Mouse (Mus musculus): ENCODE measurements at regions not wholly inside any gene's neighbourhood (a gene's known extent, or its start where the extent isn't known, plus 50 kb on each side); places are given as distances from the start of the nearest gene placed in this dataset.

DNA sequence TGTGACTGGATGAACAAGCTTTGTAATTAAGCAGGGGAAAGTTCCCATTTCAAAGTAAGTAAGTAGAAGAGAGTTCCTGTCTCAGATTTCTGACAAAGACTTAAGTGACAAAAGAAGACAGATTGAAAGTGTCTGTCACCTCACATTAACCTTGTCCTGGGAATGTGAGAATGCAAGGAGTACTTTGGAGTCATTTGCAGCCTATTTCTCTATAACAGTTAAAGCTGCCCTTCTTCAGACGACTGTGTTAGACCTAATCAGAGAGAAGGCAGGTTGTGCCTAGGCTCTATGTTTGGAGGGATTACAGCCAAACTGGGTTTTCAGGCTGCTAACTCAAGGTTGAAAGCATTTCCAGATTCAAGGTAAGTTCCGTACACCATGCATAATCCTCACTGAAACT lies 446.5 kb downstream of the Pdgfc start:
- Histone ChIP-seq H3K4me3 (no peak overlapping the region), H3K4me1 (replicated peaks) (no peaks in the 10 kb centered on the region), H3K27ac (no peak overlapping the region), H3K27me3 (no peaks in the 10 kb centered on the region), H3K4me2 (no peak overlapping the region), H3K36me3 (no peaks in the 10 kb centered on the region), H3K9ac (no peak overlapping the region), H3K9me3 (no peaks in the 10 kb centered on the region)
- WGBS = 76% methylated on average over 2 of the region's 2 CpGs
- no peak for ATAC-seq (ENCODE audit: low FRiP score)

DNA sequence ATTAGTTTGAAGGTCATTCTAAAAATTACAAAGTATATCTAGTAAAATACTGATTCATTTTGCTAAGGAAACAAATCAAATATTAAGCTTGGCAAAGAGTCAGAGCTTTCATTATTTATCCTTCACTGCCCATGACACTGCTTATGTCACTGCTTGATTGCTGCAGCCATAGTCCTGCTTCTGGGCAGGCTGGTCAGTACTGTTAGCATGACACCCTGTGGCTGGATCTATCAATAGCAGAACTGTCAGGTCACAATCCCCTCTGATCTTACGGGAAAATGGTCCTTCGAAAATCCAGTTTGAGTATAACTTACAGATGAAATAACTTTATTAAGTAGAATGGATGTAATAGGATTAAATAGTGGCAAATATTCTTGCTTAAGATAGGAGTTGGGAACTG lies 447.1 kb downstream of the Pdgfc start:
- Histone ChIP-seq H3K4me3 (no peak overlapping the region), H3K27ac (no peak overlapping the region), H3K36me3 (no peaks in the 10 kb centered on the region), H3K4me2 (no peak overlapping the region), H3K4me1 (replicated peaks) (no peaks in the 10 kb centered on the region), H3K9me3 (no peaks in the 10 kb centered on the region), H3K27me3 (no peaks in the 10 kb centered on the region), H3K9ac (no peak overlapping the region)
- 67% methylated on average over 2 of the region's 2 CpGs for WGBS
- no peak for ATAC-seq (ENCODE audit: low FRiP score)

DNA sequence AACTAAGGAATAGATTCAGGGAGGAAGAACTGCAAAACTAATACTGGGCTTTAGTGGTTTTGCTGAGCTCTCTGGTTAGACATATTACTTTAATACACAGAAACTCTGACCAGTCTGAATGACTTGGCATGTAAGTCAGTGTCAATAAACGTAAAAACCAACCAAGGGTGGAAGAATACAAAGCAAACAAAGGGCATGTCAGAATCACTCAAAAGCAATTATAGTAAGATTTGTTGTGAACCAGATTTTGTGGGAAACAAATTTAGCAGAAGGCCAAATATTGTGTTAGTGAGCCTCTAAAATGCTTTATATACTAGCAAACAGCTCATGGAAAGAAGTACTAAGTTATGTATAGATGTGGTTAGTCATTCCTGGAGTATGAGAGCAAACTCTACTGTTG lies 427.1 kb upstream of the Ctso start:
- H3K27ac ChIP-seq = no peak overlapping the region
- no peak overlapping the region for H3K4me2 ChIP-seq
- H3K4me3 ChIP-seq = no peak overlapping the region
- no peaks in the 10 kb centered on the region for H3K36me3 ChIP-seq
- ATAC-seq (ENCODE audit: low FRiP score) = no peak
- no peaks in the 10 kb centered on the region for H3K9me3 ChIP-seq
- no peaks in the 10 kb centered on the region for H3K27me3 ChIP-seq
- 88% methylated on average over 1 of the region's 1 CpGs for WGBS
- no peak overlapping the region for H3K9ac ChIP-seq
- no peaks in the 10 kb centered on the region for H3K4me1 ChIP-seq (replicated peaks)

DNA sequence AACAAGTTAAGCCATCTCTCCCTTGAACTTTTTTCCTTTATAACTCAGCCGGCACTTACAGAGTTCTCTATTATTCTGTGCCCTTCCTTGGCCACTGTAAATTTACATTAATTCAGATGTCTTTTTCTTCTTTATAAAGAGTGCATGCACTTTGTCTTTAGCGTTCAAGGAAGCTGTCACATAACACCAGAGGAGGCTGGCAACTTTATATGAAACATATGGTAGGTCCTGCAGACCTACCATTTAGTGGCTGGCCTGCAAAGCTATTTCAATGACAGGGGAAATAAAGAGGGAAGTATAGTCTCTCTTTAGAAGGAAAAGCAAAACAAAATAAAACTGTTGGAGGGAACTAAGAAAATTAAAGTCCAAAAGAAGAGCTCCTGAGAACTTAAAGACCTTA lies 423.8 kb upstream of the Ctso start:
- Histone ChIP-seq H3K4me1 (replicated peaks) (no peaks in the 10 kb centered on the region), H3K4me2 (no peak overlapping the region), H3K9ac (no peak overlapping the region), H3K27me3 (no peaks in the 10 kb centered on the region), H3K27ac (no peak overlapping the region), H3K9me3 (no peaks in the 10 kb centered on the region), H3K4me3 (no peak overlapping the region), H3K36me3 (no peaks in the 10 kb centered on the region)
- 39% methylated on average over 2 of the region's 2 CpGs for WGBS
- ATAC-seq (ENCODE audit: low FRiP score) = no peak

DNA sequence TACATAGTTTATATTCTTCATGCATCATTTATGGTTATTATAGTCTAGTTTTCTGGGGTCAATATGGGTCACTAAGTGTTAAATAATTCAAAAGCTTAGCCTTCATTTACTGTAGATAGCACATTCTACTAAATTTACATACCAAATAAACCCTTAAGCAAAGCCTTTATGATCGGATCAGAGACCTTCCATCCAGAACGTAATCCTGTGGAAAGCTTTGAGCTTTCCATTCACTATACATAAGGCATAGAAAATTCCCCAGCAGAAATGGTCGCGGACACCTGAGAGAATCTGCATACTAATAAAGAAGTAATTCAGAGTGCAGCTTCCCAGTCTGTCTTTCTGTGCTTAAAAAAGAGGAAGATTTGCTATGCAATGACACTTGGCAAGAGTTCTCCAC lies 410.6 kb upstream of the Ctso start:
- Histone ChIP-seq H3K4me2 (no peak overlapping the region), H3K27me3 (no peaks in the 10 kb centered on the region), H3K4me1 (replicated peaks) (no peaks in the 10 kb centered on the region), H3K36me3 (no peaks in the 10 kb centered on the region), H3K4me3 (no peak overlapping the region), H3K9ac (no peak overlapping the region), H3K27ac (no peak overlapping the region), H3K9me3 (no peaks in the 10 kb centered on the region)
- WGBS = 50% methylated on average over 4 of the region's 4 CpGs
- no peak for ATAC-seq (ENCODE audit: low FRiP score)

DNA sequence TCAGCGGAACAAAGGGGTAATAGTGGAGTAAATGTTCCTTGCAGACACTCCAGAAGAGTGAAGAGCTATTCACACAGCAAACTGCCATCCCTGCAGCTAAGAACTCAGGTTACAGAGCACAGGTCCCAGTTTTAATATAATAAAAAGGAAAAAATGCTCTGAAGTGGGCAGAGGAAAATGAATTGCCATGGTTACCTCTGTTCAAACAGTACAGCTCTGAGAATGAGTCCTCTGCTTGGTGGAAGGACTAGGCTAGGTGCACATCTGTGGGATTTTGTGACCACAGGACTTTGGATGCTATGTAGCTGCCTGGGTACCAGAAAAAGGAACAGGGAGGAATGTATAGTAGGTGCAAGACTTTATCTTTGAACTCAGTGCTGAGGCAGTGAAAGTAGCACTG lies 401.5 kb upstream of the Ctso start:
- Histone ChIP-seq H3K9ac (no peak overlapping the region), H3K4me1 (replicated peaks) (no peaks in the 10 kb centered on the region), H3K4me2 (no peak overlapping the region), H3K4me3 (no peak overlapping the region), H3K27me3 (no peaks in the 10 kb centered on the region), H3K9me3 (no peaks in the 10 kb centered on the region), H3K36me3 (no peaks in the 10 kb centered on the region), H3K27ac (no peak overlapping the region)
- 97% methylated on average over 1 of the region's 1 CpGs for WGBS
- ATAC-seq (ENCODE audit: low FRiP score) = no peak

DNA sequence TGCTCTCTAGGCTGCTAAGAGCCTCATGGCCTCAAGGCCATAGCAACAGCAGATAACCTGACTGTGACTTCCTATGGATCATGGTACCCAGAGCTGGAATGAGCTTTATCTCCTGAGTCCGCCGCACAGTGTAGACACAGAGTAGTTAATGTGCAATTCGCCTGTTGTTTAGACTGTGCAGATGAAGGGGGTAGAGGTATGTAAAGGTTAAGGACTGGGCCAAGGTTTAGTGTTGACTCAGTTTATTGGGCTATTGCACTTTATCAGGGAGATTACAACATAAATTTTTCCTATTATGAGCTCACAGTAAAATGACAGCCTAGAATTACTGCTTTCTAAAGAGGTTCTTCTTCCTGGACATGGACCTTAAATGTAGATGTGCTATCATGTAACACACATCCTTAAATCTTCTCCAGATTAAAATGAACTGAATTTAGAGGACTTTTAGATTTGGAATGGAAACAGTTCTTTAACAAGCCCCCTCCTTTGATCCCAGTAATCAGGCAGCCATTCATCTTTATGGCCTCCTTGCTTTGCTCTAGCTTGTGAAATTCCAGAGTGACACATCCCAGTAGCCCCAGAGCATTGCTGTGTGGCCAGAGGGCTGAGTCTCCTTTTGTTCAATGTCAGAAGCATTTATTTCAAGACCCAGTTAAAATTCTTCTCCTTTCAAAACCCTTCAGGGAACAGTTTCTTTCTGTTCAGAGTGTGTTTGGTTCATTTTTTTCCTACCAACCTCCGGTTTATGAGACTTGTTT lies 396.8 kb upstream of the Ctso start:
- no peaks in the 10 kb centered on the region for H3K27me3 ChIP-seq
- H3K4me1 ChIP-seq (replicated peaks) = no peaks in the 10 kb centered on the region
- no peaks in the 10 kb centered on the region for H3K36me3 ChIP-seq
- no peak overlapping the region for H3K27ac ChIP-seq
- H3K4me3 ChIP-seq = no peak overlapping the region
- H3K4me2 ChIP-seq = no peak overlapping the region
- H3K9ac ChIP-seq = no peak overlapping the region
- 76% methylated on average over 4 of the region's 4 CpGs for WGBS
- no peaks in the 10 kb centered on the region for H3K9me3 ChIP-seq
- ATAC-seq (ENCODE audit: low FRiP score) = no peak

DNA sequence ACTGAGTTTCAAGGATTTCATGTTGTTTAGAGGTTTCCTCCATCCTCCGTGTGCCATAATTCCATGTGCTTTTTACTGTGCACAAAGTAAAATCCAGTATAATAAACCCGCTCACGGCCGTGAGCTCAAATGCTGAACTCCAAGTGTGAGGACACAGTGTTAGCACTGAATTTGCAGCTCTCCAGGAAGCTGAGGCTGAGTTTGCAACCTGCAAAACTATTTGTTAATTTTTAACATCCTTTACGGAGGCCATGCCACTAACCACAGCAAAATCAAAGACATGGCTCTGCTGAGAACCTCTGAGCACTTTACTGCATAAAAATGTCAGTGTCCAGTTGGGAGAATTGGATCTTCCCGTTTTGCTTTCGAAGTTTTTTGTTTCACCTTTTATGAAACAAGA lies 377.6 kb upstream of the Ctso start:
- Histone ChIP-seq H3K9me3 (no peaks in the 10 kb centered on the region), H3K9ac (no peak overlapping the region), H3K4me2 (no peak overlapping the region), H3K27me3 (no peaks in the 10 kb centered on the region), H3K36me3 (no peaks in the 10 kb centered on the region), H3K4me3 (no peak overlapping the region), H3K27ac (no peak overlapping the region), H3K4me1 (replicated peaks) (no peaks in the 10 kb centered on the region)
- WGBS = 71% methylated on average over 7 of the region's 7 CpGs
- ATAC-seq (ENCODE audit: low FRiP score) = no peak

DNA sequence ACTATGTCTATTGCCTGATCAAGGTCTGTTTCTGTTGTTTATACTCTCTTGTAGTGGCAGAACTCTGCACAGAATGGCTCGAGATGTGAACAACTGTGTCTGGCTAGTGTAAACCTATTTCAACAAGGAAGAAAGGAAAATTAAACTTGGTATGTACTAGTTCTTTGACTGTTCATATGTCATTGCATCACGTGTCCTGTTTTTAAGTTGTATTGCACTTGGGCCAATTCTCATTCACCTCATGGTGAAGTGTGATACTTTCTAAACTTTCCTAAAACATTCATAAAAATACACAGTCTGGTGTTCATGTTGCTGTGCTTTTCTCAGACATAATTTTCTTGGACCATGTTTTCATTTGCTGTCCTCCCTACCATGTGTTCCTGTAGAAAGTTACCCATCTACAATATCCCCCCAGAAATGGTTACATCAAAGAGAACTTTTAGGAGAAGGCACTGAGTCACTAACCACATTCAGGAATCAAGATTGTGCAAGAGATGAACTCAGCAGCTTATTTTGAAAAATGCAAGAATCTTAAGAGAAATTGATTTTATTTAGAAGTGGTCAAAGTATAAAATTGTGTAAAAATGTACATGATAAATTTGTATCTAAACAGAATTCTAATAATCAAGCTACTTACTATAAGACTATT lies 369.7 kb upstream of the Ctso start:
- Histone ChIP-seq H3K4me3 (no peak overlapping the region), H3K4me1 (replicated peaks) (no peaks in the 10 kb centered on the region), H3K27me3 (no peaks in the 10 kb centered on the region), H3K36me3 (no peaks in the 10 kb centered on the region), H3K27ac (no peak overlapping the region), H3K9me3 (no peaks in the 10 kb centered on the region), H3K9ac (no peak overlapping the region), H3K4me2 (no peak overlapping the region)
- no peak for ATAC-seq (ENCODE audit: low FRiP score)
- 88% methylated on average over 2 of the region's 2 CpGs for WGBS

DNA sequence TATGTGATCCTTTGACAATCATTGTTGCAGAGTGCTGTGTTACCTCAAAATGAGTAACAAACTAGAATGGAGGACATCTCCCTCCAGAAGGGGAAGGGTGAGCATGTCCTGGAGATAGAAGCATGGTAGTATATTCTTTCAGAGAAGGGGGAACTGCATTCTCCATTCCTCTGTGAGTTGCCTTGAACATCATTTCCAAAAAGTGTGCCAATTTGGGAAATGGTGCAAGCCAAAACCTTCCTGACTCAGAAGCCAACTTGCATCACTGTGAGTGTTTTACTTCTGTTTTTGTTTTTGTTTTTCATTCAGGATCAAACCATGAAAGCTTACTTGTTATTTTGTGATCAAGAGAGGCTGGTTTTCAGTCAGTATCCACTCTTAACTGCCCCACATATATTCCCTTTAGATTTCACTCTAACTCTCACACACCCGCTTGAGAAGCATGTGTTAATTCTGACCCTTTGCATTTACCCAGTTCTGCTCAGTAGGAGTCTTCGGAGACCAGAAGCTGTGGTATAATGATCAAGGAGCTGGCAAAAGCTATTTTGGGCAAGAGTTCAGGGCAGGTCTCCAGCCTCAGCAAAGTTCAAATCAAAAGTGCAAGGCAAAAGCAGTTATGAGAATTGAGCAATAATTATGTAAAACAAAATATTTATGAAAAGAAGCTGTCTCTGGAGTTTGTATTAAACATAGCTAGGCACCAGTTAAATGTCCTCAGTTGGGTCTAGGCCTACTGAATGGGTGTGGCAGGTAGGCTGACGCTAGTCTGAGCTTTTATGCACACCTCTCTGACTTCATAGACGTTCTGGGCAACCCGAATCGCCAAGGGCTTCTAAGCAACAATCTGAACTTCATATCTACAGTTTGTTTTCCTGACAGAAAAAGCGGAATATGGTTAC lies 368.3 kb upstream of the Ctso start:
- no peak overlapping the region for H3K4me2 ChIP-seq
- H3K9me3 ChIP-seq = no peaks in the 10 kb centered on the region
- 82% methylated on average over 7 of the region's 7 CpGs for WGBS
- H3K36me3 ChIP-seq = no peaks in the 10 kb centered on the region
- no peak overlapping the region for H3K27ac ChIP-seq
- no peaks in the 10 kb centered on the region for H3K4me1 ChIP-seq (replicated peaks)
- no peak overlapping the region for H3K9ac ChIP-seq
- no peak overlapping the region for H3K4me3 ChIP-seq
- no peak for ATAC-seq (ENCODE audit: low FRiP score)
- no peaks in the 10 kb centered on the region for H3K27me3 ChIP-seq

DNA sequence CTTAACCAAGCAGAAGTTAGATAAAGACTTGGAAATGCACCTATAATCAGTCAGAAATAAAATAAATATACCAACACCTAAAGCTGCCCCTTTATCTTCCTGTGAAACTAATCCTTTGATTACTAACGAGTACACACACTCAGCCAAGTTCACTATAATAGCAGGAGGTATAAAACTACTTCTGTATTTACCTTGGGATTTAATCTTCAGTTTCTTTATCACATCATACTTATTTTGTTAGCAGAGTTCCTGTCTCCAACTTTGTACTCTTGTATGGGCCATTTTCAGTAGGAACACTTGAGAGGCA lies 367.7 kb upstream of the Ctso start:
- no peak for ATAC-seq (ENCODE audit: low FRiP score)

DNA sequence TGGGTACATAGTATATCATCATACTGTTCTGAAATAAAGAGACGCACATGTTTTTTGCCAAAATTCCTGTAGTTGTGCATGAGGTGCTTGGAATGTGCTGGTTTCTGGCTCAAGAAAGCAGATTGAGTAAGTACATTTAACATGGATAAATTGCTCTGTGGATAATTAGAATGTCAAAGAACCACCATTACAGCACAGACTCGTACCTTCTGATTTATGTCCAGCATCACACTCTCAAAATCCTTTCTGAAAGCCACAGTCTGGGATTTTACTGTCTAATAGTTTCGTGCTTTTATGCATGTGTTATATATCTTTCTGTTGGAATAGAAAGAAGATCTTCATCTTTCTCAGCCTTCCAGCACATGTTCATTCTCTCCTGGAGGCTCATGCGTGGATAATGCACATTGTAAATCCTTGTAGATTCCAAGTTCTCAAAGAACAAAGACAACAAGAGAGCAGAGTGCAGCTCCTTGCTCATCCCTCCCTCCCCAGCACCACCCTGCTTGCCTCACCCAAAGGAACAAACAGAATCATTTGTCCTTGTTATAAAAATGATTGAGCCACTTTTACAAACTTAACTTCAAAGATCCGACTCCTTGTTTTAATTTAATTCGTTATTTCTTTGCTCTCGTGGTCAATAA lies 348.9 kb upstream of the Ctso start:
- no peaks in the 10 kb centered on the region for H3K4me1 ChIP-seq (replicated peaks)

More for the DNA sequence above, 367.7 kb upstream of the Ctso start:
- Histone ChIP-seq H3K4me1 (replicated peaks) (no peaks in the 10 kb centered on the region), H3K27ac (no peak overlapping the region), H3K4me3 (no peak overlapping the region), H3K9me3 (no peaks in the 10 kb centered on the region), H3K36me3 (no peaks in the 10 kb centered on the region), H3K9ac (no peak overlapping the region), H3K4me2 (no peak overlapping the region), H3K27me3 (no peaks in the 10 kb centered on the region)
- 89% methylated on average over 1 of the region's 1 CpGs for WGBS

More for the DNA sequence above, 348.9 kb upstream of the Ctso start:
- 46% methylated on average over 7 of the region's 7 CpGs for WGBS
- Histone ChIP-seq H3K4me2 (no peak overlapping the region), H3K27me3 (no peaks in the 10 kb centered on the region), H3K27ac (no peak overlapping the region), H3K9me3 (no peaks in the 10 kb centered on the region), H3K36me3 (no peaks in the 10 kb centered on the region), H3K9ac (no peak overlapping the region), H3K4me3 (no peak overlapping the region)
- ATAC-seq (ENCODE audit: low FRiP score) = no peak

All from hindbrain, embryonic 13.5 days (tissue).